Mouse (Mus musculus): Measurements from ENCODE around the gene Il31ra. TPM values are rescaled to one million over a fixed set of nuclear protein-coding genes. Genes with fewer than 3 reads are reported as not detected.

Gene Il31ra
- polyA plus RNA-seq, 1 experiment from 2014 or later = 0.09 TPM

GRCm38 (mm10) chr13:112500027-112500426 lies 94.1 kb downstream of the Il31ra start:
- H3K36me3 ChIP-seq = peaks cover 68% of the 10 kb centered on the region
- no peaks in the 10 kb centered on the region for H3K4me1 ChIP-seq (replicated peaks)
- no peak overlapping the region for H3K4me3 ChIP-seq
- no peak overlapping the region for H3K4me2 ChIP-seq
- no peak overlapping the region for H3K9ac ChIP-seq
- H3K27me3 ChIP-seq = no peaks in the 10 kb centered on the region
- no peak overlapping the region for H3K27ac ChIP-seq (replicated peaks)
- 96% methylated on average over 4 of the region's 4 CpGs for WGBS
- H3K9me3 ChIP-seq = no peaks in the 10 kb centered on the region
- no peak for ATAC-seq (ENCODE audit: low FRiP score, low read depth)

- 95% methylated on average over 12 of the region's 12 CpGs for WGBS
- no peak overlapping the region for H3K9ac ChIP-seq
- H3K27me3 ChIP-seq = no peaks in the 10 kb centered on the region
- H3K4me1 ChIP-seq (replicated peaks) = no peaks in the 10 kb centered on the region
- no peak overlapping the region for H3K27ac ChIP-seq (replicated peaks)
- no peak overlapping the region for H3K4me2 ChIP-seq
- no peak overlapping the region for H3K4me3 ChIP-seq
- no peaks in the 10 kb centered on the region for H3K9me3 ChIP-seq
- peaks cover 53% of the 10 kb centered on the region for H3K36me3 ChIP-seq
- ATAC-seq (ENCODE audit: low FRiP score, low read depth) = no peak
Observed at GRCm38 (mm10) chr13:112494590-112494989, 99.6 kb downstream of the Il31ra start.

DNA sequence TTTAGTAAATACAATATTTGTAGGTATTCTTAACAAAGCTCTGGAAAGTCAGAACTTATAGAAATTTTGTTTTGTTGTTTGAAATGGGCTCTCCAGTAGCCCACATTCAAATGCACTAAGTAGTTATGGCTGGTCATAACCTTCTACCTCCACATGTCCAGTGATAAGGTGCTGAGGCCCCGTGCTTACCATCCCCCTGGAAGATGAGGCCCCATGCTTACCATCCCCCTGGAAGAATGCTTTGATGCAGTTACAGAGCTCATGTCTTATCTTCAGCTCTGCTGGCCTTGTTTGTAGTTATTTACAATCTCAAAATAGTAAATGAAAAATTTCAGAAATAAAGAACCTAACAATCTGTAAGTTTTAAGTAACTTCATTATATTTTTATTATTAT lies 101.9 kb downstream of the Il31ra start:
- no peak overlapping the region for H3K9ac ChIP-seq
- H3K4me1 ChIP-seq (replicated peaks) = no peaks in the 10 kb centered on the region
- no peak for ATAC-seq (ENCODE audit: low FRiP score, low read depth)
- peaks cover 40% of the 10 kb centered on the region for H3K36me3 ChIP-seq
- H3K27me3 ChIP-seq = no peaks in the 10 kb centered on the region
- no peak overlapping the region for H3K4me3 ChIP-seq
- H3K9me3 ChIP-seq = no peaks in the 10 kb centered on the region
- no peak overlapping the region for H3K4me2 ChIP-seq
- H3K27ac ChIP-seq (replicated peaks) = no peak overlapping the region
- 91% methylated on average over 1 of the region's 1 CpGs for WGBS

DNA sequence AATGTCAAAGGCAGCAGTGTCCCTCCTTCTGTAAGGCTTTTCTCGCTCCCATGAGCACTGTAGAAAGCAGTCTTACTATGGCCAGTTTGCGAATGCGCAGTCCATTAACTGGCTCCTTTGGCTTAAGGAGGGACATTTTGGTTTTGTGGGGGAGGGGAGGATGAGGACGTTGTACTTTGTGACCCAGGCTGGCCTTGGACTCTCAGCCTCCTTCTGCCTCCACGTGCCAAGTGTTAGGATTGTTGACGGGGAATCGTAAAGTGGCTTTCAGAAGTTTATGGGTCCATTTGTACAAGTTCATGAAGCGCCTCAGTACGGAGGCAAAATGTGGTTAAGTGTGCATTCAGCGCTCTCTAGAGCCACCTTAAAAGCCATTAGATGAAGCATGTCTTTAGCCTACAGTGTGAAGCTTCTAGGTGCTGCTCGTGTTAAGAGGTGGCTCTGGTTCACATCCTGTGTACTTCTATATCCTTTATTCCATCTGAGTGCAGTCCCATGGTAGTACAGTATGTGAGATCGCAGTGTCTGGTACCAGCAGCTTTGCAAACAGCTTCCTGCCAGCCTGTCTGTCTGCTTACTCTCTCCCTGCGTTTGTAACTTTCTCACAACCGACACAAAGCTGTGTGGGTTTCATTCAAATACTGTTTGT lies 102.4 kb downstream of the Il31ra start:
- no peak overlapping the region for H3K27ac ChIP-seq (replicated peaks)
- WGBS = 91% methylated on average over 14 of the region's 14 CpGs
- no peaks in the 10 kb centered on the region for H3K4me1 ChIP-seq (replicated peaks)
- no peaks in the 10 kb centered on the region for H3K9me3 ChIP-seq
- ATAC-seq (ENCODE audit: low FRiP score, low read depth) = no peak
- peaks cover 37% of the 10 kb centered on the region for H3K36me3 ChIP-seq
- H3K4me2 ChIP-seq = no peak overlapping the region
- no peaks in the 10 kb centered on the region for H3K27me3 ChIP-seq
- H3K9ac ChIP-seq = no peak overlapping the region
- H3K4me3 ChIP-seq = no peak overlapping the region

DNA sequence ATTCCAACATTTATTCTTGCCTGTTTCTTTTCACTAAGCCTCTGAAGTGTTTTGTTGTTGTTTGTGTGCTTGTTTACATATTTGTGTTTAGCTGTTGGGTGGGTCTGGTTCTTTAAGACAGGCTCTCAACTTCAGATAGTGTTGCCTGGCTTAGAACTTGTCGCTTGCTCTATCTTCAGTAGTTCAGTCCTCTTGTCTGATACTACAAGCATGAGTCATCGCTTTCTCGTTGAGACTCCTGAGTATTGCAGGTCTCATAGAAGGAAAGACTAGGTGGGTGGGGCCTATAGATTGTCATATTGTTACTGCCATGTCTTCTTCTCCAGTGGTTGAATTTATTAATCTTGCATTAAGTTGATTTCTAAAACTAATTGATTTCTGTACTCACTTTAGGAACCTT lies 104.1 kb downstream of the Il31ra start:
- WGBS = 97% methylated on average over 3 of the region's 3 CpGs
- H3K4me1 ChIP-seq (replicated peaks) = no peaks in the 10 kb centered on the region
- H3K36me3 ChIP-seq = peaks cover 39% of the 10 kb centered on the region
- no peak overlapping the region for H3K9ac ChIP-seq
- no peak overlapping the region for H3K27ac ChIP-seq (replicated peaks)
- no peak overlapping the region for H3K4me3 ChIP-seq
- no peak for ATAC-seq (ENCODE audit: low FRiP score, low read depth)
- no peaks in the 10 kb centered on the region for H3K27me3 ChIP-seq
- no peaks in the 10 kb centered on the region for H3K9me3 ChIP-seq
- no peak overlapping the region for H3K4me2 ChIP-seq

DNA sequence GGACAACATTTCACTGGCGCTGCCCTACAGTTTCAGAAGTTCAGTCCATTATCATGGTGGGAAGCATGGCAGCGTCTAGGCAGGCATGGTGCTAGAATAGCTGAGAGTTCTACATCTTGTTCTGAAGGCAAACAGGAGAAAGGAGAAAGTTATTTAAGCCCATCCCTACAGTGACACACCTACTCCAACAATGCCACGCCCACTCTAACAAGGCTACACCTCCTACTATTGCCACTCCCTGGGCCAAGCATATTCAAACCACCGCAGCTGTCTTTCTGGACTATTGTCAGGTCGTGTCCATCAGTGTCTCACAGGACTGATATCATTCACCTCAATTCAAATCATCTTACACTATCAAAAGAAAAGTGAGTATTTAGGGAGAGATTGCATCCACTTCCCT lies 107.5 kb downstream of the Il31ra start:
- Histone ChIP-seq H3K9ac (no peak overlapping the region), H3K27me3 (no peaks in the 10 kb centered on the region), H3K4me3 (no peak overlapping the region), H3K4me2 (no peak overlapping the region), H3K36me3 (peaks cover 47% of the 10 kb centered on the region), H3K27ac (replicated peaks) (no peak overlapping the region), H3K9me3 (no peaks in the 10 kb centered on the region), H3K4me1 (replicated peaks) (no peaks in the 10 kb centered on the region)
- ATAC-seq (ENCODE audit: low FRiP score, low read depth) = no peak
- WGBS = 94% methylated on average over 5 of the region's 5 CpGs

DNA sequence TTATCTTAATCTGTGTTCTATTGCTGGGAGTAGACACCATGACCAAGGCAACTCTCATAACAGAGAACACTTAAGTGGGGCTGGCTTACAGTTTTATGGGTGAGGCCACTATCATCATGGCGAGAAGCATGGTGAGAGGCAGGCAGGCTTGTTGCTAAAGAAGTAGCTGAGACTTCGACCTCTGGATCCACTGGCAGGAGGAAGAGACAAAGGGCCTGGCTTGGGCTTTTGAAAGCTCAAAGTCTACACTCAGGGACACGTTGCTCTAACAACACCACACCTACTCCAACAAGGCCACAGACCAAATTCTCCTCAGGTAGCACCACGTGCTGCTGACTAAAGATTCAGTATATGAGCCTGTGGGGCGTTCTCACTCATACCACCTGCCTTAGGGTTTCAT lies 107.9 kb downstream of the Il31ra start:
- no peak overlapping the region for H3K27ac ChIP-seq (replicated peaks)
- peaks cover 47% of the 10 kb centered on the region for H3K36me3 ChIP-seq
- H3K4me1 ChIP-seq (replicated peaks) = no peaks in the 10 kb centered on the region
- H3K9ac ChIP-seq = no peak overlapping the region
- ATAC-seq (ENCODE audit: low FRiP score, low read depth) = no peak
- no peaks in the 10 kb centered on the region for H3K27me3 ChIP-seq
- no peak overlapping the region for H3K4me2 ChIP-seq
- no peaks in the 10 kb centered on the region for H3K9me3 ChIP-seq
- over 99% methylated on average over 5 of the region's 5 CpGs for WGBS
- H3K4me3 ChIP-seq = no peak overlapping the region

GRCm38 (mm10) chr13:112483015-112483414 lies 111.1 kb downstream of the Il31ra start:
- Histone ChIP-seq H3K4me3 (no peak overlapping the region), H3K27ac (replicated peaks) (no peak overlapping the region), H3K4me1 (replicated peaks) (no peaks in the 10 kb centered on the region), H3K9ac (no peak overlapping the region), H3K27me3 (no peaks in the 10 kb centered on the region), H3K36me3 (peaks cover 37% of the 10 kb centered on the region), H3K4me2 (no peak overlapping the region), H3K9me3 (no peaks in the 10 kb centered on the region)
- 87% methylated on average over 7 of the region's 7 CpGs for WGBS
- ATAC-seq (ENCODE audit: low FRiP score, low read depth) = no peak

DNA sequence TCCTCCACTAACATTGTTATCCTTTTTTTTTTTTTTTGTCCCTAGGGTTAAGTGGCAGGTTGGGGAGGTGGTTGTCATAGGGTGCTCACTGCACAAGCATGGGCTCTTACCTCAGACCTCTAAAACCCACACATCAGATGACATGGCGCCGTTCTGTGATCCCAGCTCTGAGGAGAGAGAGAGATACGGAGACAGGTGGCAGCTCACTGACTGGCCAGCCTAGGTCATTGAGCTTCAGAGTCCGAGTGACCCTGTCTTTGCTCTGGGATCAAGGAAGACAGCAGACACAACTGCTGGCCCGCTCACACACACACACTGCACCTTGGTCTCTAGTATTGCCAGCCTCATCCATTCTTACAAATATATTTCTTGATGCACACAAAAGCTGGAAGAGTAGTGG lies 111.6 kb downstream of the Il31ra start:
- Histone ChIP-seq H3K27ac (replicated peaks) (no peak overlapping the region), H3K36me3 (peaks cover 37% of the 10 kb centered on the region), H3K9ac (no peak overlapping the region), H3K9me3 (no peaks in the 10 kb centered on the region), H3K4me3 (no peak overlapping the region), H3K4me1 (replicated peaks) (no peaks in the 10 kb centered on the region), H3K27me3 (no peaks in the 10 kb centered on the region), H3K4me2 (no peak overlapping the region)
- no peak for ATAC-seq (ENCODE audit: low FRiP score, low read depth)
- WGBS = 93% methylated on average over 5 of the region's 5 CpGs

GRCm38 (mm10) chr13:112479926-112480325 lies 114.2 kb downstream of the Il31ra start:
- no peaks in the 10 kb centered on the region for H3K4me1 ChIP-seq (replicated peaks)
- H3K9ac ChIP-seq = no peak overlapping the region
- no peak overlapping the region for H3K4me2 ChIP-seq
- no peak for ATAC-seq (ENCODE audit: low FRiP score, low read depth)
- no peak overlapping the region for H3K4me3 ChIP-seq
- no peaks in the 10 kb centered on the region for H3K27me3 ChIP-seq
- H3K27ac ChIP-seq (replicated peaks) = no peak overlapping the region
- H3K9me3 ChIP-seq = no peaks in the 10 kb centered on the region
- H3K36me3 ChIP-seq = peaks cover 31% of the 10 kb centered on the region
- WGBS = 93% methylated on average over 15 of the region's 15 CpGs

- no peak for ATAC-seq (ENCODE audit: low FRiP score, low read depth)
- 86% methylated on average over 7 of the region's 7 CpGs for WGBS
- no peaks in the 10 kb centered on the region for H3K27me3 ChIP-seq
Observed at GRCm38 (mm10) chr13:112479032-112479431, 115.1 kb downstream of the Il31ra start.

DNA sequence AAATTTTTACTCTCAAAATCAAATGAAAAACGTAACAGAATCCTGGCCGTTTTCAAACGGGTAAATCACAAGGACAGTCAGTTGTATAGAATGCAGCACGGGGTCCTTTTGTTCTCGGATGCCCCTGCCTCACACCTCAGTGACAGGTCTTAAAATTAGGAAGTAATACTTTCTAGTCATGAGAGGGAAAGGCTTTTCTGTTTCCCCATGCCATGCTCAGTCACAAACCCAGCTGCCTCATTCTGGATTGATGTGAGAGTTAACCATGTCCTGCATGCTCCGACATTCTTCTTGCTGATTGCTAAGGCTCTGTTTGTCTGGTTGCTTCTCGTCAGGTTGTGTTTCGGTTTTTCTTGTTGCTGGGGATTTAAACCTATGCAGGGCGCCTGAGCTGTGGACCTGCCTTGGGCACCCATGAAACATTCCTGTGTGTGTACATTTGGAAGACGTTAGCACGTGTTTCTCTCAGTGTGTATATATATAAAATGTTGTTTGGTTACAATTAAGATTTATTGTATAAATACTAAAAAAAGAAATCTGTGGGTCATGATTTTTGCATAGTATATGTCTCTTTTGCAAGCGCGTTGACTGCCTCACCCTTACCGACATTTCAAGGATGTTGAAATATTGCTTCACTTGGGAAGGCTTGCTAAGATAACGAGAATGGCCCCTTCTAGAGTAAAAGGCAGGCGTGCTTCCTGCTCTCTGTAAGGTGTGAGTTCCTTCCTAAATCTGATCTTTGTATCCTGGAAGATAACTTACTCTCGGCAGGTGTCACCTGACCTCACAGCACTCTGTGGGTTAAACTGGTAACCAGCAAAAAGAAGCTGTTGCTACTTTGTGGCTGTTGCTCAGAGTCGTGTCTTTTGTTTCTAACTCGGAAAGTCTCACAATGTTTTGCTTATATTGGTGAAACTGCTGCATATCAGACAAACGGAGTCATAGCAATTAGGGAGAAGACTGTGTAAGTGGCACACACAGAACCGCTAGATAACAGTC lies 120.1 kb downstream of the Il31ra start:
- Histone ChIP-seq H3K27ac (replicated peaks) (no peak overlapping the region), H3K9me3 (no peaks in the 10 kb centered on the region), H3K27me3 (no peaks in the 10 kb centered on the region), H3K9ac (no peak overlapping the region), H3K4me2 (no peak overlapping the region), H3K4me1 (replicated peaks) (no peaks in the 10 kb centered on the region), H3K4me3 (no peak overlapping the region), H3K36me3 (peaks cover 8% of the 10 kb centered on the region)
- WGBS = 84% methylated on average over 21 of the region's 21 CpGs
- no peak for ATAC-seq (ENCODE audit: low FRiP score, low read depth)

More at GRCm38 (mm10) chr13:112479032-112479431, 115.1 kb downstream of the Il31ra start:
- Histone ChIP-seq H3K27ac (replicated peaks) (no peak overlapping the region), H3K4me1 (replicated peaks) (no peaks in the 10 kb centered on the region), H3K4me3 (no peak overlapping the region), H3K4me2 (no peak overlapping the region), H3K36me3 (peaks cover 26% of the 10 kb centered on the region), H3K9ac (no peak overlapping the region), H3K9me3 (no peaks in the 10 kb centered on the region)

All from hindbrain, embryonic 15.5 days (tissue).